Mouse (Mus musculus) neutrophil, adult 5-6 weeks (primary cell): Measurements from ENCODE around the gene Selenom. TPM values are rescaled to one million over a fixed set of nuclear protein-coding genes. Genes with fewer than 3 reads are reported as not detected.

Experiments used
- ATAC-seq: fragments of 151-379, 151-347 bp; 2 replicates; pipeline ENCODE4 v1.8.0; 2017; ENCODE audit warnings: mild to moderate bottlenecking, moderate TSS enrichment; ENCODE audit not compliant: insufficient number of reproducible peaks, poor library complexity, low FRiP score, severe bottlenecking; ENCODE audit errors: extremely low read depth
- total RNA-seq: library from RNA; stranded (forward); fragments of 200-1000 nt; gene quantifications from 2 replicates; pipeline ENCODE4 v1.2.3, GENCODE M21; 2017

Selenom gene
- total RNA-seq, 1 experiment from 2014 or later, result 2.0 TPM

- no peak for ATAC-seq
These were observed 12.7 kb downstream of the Selenom start for GRCm38 (mm10) chr11:3526979-3527738.

GRCm38 (mm10) chr11:3527766-3528165 is 13.3 kb downstream of the Selenom start:
- no peak for ATAC-seq

GRCm38 (mm10) chr11:3528208-3528607 is 13.7 kb downstream of the Selenom start:
- ATAC-seq, result no peak

GRCm38 (mm10) chr11:3529476-3530252 is 15.2 kb downstream of the Selenom start:
- no peak for ATAC-seq

- ATAC-seq, result no peak
These were observed 16.2 kb downstream of the Selenom start for GRCm38 (mm10) chr11:3530731-3531130.

- ATAC-seq, result no peak
These were observed 17.1 kb downstream of the Selenom start for GRCm38 (mm10) chr11:3531634-3532033.

GRCm38 (mm10) chr11:3532101-3532931 is 17.8 kb downstream of the Selenom start:
- no peak for ATAC-seq

- no peak for ATAC-seq
These were observed 19.0 kb downstream of the Selenom start for GRCm38 (mm10) chr11:3533406-3533932.

- ATAC-seq, result no peak
These were observed 20.5 kb downstream of the Selenom start for GRCm38 (mm10) chr11:3534956-3535355.

- peak; percentile 82 for ATAC-seq
These were observed 21.0 kb downstream of the Selenom start for GRCm38 (mm10) chr11:3535406-3535986.

GRCm38 (mm10) chr11:3536082-3536481 is 21.6 kb downstream of the Selenom start:
- ATAC-seq, result no peak

GRCm38 (mm10) chr11:3536745-3537333 is 22.4 kb downstream of the Selenom start:
- ATAC-seq, result no peak

GRCm38 (mm10) chr11:3537711-3538110 is 23.2 kb downstream of the Selenom start:
- ATAC-seq, result no peak

- no peak for ATAC-seq
These were observed 23.9 kb downstream of the Selenom start for GRCm38 (mm10) chr11:3538341-3538740.

GRCm38 (mm10) chr11:3539111-3539825 is 24.8 kb downstream of the Selenom start:
- peak; percentile 57 for ATAC-seq

- no peak for ATAC-seq
These were observed 25.3 kb downstream of the Selenom start for GRCm38 (mm10) chr11:3539826-3540196.

- ATAC-seq, result no peak
These were observed 26.1 kb downstream of the Selenom start, which contains the start of gene Smtn for GRCm38 (mm10) chr11:3540451-3541085. TSS of gene Smtn (minus strand) at chr11:3540612.
